Mouse (Mus musculus) cortical plate, adult 2 months (tissue): ENCODE measurements around the gene Hoxc5.

ENCODE experiments used
- CTCF ChIP-seq: fragments of 200-500 bp; IDR thresholded peaks from 2 replicates; pipeline ENCODE4 v1.5.1; 2011; ENCODE audit warnings: mild to moderate bottlenecking, control low read depth, low read length; ENCODE audit not compliant: insufficient read depth; ENCODE audit errors: extremely low read depth
- POLR2A ChIP-seq: fragments of 200-500 bp; IDR thresholded peaks from 2 replicates; pipeline ENCODE4 v1.6.1; 2011; ENCODE audit warnings: mild to moderate bottlenecking, low read length, control low read depth; ENCODE audit not compliant: insufficient read depth; ENCODE audit errors: extremely low read depth

- TF ChIP-seq CTCF (no peak), POLR2A (no peak)
Observed at GRCm38 (mm10) chr15:102961728-102962127, 5.5 kb upstream of the Hoxc5 start.
